Mouse (Mus musculus) intestine, embryonic 16.5 days (tissue): ENCODE measurements around the gene Gdpd2. TPM values are rescaled to one million over a fixed set of nuclear protein-coding genes. Genes with fewer than 3 reads are reported as not detected.

Experiments
- ATAC-seq: fragments of 200-750 bp; cut with Nextera tagmentation; 2 replicates; pipeline ENCODE4 v1.8.0; 2017; ENCODE audit warnings: moderate TSS enrichment, moderate library complexity
- H3K27ac ChIP-seq: fragments of 300-500 bp; sonication (generic); 2 replicates; pipeline ENCODE4 v1.5.1; 2014; ENCODE audit warnings: mild to moderate bottlenecking, low read length
- H3K27me3 ChIP-seq: fragments of 300-500 bp; sonication (generic); replicated peaks from 2 replicates; pipeline ENCODE4 v1.6.1; 2014; ENCODE audit warnings: low read length, control low read depth, mixed read lengths; ENCODE audit not compliant: control insufficient read depth, insufficient read depth
- H3K36me3 ChIP-seq: fragments of 300-500 bp; sonication (generic); 2 replicates; pipeline ENCODE4 v1.6.1; 2014; ENCODE audit warnings: low read length, control low read depth; ENCODE audit not compliant: control insufficient read depth, insufficient read depth
- H3K4me1 ChIP-seq: fragments of 300-500 bp; sonication (generic); 2 replicates; pipeline ENCODE4 v1.6.1; 2014; ENCODE audit warnings: low read length, control low read depth, mixed read lengths; ENCODE audit not compliant: control insufficient read depth, insufficient read depth
- H3K4me2 ChIP-seq: fragments of 300-500 bp; sonication (generic); 2 replicates; pipeline ENCODE4 v1.6.1; 2014; ENCODE audit warnings: low read depth, low read length, control low read depth
- H3K4me3 ChIP-seq: fragments of 300-500 bp; sonication (generic); 2 replicates; pipeline ENCODE4 v1.5.1; 2014; ENCODE audit warnings: mild to moderate bottlenecking, low read length
- H3K9ac ChIP-seq: fragments of 300-500 bp; sonication (generic); 2 replicates; pipeline ENCODE4 v1.6.1; 2014; ENCODE audit warnings: low read depth, low read length
- H3K9me3 ChIP-seq: fragments of 300-500 bp; sonication (generic); 2 replicates; pipeline ENCODE4 v1.6.1; 2016; ENCODE audit warnings: low read length, control low read depth; ENCODE audit not compliant: control insufficient read depth
- WGBS: fragments of 180-500 bp; shearing (Covaris S2); extraction: QIAGEN DNeasy Blood & Tissue Kit; methylation state at CpG from one replicate; pipeline ENCODE4 v1.1.7; 2014; 5-methylcytosine and 5-hydroxymethylcytosine counted together
- polyA plus RNA-seq: library from polyadenylated mRNA; unstranded; fragments of >200 nt; fragmentation: Nextera tagmentation; extraction: Ambion mirVana; gene quantifications from 2 replicates; pipeline ENCODE4 v1.2.1, GENCODE M21; 2015

Gene Gdpd2
- polyA plus RNA-seq, 1 experiment from 2014 or later = 1.5 TPM

DNA sequence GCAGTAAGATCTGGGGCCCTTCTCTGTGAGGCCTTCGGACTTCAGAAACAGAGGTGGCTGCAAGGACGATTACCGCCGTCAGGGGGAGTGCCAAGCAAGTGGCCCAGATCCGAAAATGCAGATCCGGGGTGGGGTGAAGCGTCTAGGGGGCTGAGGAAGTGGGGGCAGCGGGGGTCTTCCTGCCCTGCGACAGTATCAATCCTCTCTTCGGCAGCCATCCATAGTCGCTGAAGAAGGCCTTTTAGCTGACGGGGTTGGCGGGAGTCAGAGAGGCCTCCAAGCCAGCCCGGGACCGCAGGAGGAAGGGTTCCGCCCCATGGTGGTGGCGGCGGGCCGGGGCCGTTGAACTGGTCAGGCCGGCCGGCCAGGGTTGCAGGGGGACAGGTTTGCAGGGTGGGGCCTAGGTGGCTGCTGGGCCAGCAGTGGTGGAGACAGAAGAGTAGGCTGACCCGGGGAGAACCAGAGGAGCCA lies 44.7 kb downstream of the Gdpd2 start:
- H3K27me3 ChIP-seq = no peaks in the 10 kb centered on the region
- no peak overlapping the region for H3K27ac ChIP-seq
- H3K9ac ChIP-seq = peak overlapping the region; percentile 73
- peak overlapping the region; percentile 59 for H3K4me2 ChIP-seq
- H3K9me3 ChIP-seq = no peaks in the 10 kb centered on the region
- WGBS = 21% methylated on average over 23 of the region's 23 CpGs
- H3K4me1 ChIP-seq = peaks cover 3% of the 10 kb centered on the region
- peak; percentile 40; the same call in 1 of the 2 replicates for ATAC-seq
- no peaks in the 10 kb centered on the region for H3K36me3 ChIP-seq
- H3K4me3 ChIP-seq = peak overlapping the region; percentile 51

DNA sequence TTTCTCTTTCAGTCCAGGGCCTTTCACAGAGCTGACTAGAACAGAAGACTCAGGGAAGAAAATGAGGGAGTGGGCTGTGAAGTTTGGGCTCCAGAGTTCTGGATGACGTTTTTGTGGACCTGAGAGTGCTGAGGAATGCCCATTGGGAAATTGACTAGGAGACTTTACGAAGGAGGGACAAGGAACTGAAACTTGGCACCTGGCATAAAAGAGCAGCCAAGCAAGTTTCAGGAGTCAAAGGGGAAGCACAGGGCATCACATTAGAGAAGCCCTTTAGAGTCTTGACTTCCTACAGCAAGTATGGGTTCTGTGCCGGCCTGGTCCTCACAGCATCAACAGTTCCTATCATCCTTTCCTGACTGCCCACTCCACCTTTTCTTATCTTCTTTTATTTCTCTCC lies 45.7 kb downstream of the Gdpd2 start:
- Histone ChIP-seq H3K4me2 (no peak overlapping the region), H3K4me3 (no peak overlapping the region)
- 85% methylated on average over 3 of the region's 3 CpGs for WGBS

DNA sequence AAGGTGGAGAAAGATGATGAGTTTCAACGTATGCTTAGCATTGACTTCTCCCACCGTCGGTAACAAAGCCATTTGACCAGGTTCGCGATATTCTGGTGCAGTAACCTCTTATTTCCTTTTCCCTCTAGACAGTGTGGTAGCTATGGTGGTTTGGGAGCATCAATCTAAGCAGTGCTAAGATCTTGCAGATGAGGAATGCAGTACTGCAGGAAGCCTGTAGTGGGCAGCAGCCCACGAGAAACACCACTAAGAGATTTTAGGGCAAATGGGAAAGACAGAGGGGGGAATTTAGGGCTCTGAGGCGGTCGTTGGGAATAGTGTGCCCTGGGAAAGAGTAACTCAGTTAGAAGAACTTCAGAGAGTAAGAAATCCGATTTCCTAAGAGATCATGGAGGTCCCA lies 46.8 kb downstream of the Gdpd2 start:
- no peaks in the 10 kb centered on the region for H3K36me3 ChIP-seq
- H3K4me2 ChIP-seq = peak overlapping the region; percentile 59
- no peaks in the 10 kb centered on the region for H3K9me3 ChIP-seq
- H3K27ac ChIP-seq = peak overlapping the region; percentile 52
- peak overlapping the region; percentile 53 for H3K4me3 ChIP-seq
- WGBS = 16% methylated on average over 9 of the region's 9 CpGs
- no peaks in the 10 kb centered on the region for H3K27me3 ChIP-seq
- H3K4me1 ChIP-seq = peaks cover 3% of the 10 kb centered on the region
- ATAC-seq = peak; percentile 39
- no peak overlapping the region for H3K9ac ChIP-seq

More for the DNA sequence above, 45.7 kb downstream of the Gdpd2 start:
- ATAC-seq = no peak
- Histone ChIP-seq H3K27ac (no peak overlapping the region), H3K36me3 (no peaks in the 10 kb centered on the region), H3K9ac (no peak overlapping the region), H3K4me1 (peaks cover 3% of the 10 kb centered on the region), H3K9me3 (no peaks in the 10 kb centered on the region), H3K27me3 (no peaks in the 10 kb centered on the region)

DNA sequence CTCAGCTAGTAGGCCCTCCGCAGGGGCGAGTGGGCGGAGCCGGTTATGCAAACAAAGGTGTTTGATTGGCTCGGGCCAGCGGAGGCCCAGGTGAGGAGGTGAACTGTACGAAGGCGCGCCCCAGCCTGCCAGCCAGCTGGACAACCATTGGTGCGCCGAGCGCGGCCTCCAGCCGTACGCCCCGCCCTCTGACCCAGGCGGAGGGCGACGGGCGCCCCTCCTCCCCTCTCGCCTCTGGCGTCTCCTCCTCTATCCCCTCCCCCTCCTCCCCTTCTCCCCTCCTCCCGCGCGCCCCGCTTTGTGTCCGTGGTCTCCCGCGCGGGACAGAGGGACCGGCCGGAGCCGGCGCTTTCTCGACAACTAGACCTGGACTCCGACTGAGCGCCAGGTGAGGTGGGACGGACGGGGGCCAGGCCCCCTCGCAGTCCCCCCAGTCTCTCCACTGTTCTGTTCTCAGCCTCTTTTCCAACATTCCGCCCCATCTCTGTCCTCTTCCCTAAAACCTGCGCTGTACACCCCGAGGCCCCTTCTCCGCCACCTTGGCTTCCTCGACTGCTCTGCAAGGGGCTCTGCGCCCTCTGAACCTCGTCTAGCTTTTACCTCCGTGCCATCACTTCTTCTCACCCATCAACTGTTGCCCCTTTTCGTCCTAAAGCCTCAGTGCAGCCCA lies 47.4 kb downstream of the Gdpd2 start:
- Histone ChIP-seq H3K9me3 (no peaks in the 10 kb centered on the region), H3K27me3 (no peaks in the 10 kb centered on the region), H3K27ac (peak overlapping the region; percentile 52), H3K36me3 (no peaks in the 10 kb centered on the region), H3K9ac (peak overlapping the region; percentile 65), H3K4me1 (peaks cover 3% of the 10 kb centered on the region), H3K4me3 (peak overlapping the region; percentile 53), H3K4me2 (peak overlapping the region; percentile 59)
- 15% methylated on average over 34 of the region's 49 CpGs for WGBS
- ATAC-seq = peak; percentile 95

DNA sequence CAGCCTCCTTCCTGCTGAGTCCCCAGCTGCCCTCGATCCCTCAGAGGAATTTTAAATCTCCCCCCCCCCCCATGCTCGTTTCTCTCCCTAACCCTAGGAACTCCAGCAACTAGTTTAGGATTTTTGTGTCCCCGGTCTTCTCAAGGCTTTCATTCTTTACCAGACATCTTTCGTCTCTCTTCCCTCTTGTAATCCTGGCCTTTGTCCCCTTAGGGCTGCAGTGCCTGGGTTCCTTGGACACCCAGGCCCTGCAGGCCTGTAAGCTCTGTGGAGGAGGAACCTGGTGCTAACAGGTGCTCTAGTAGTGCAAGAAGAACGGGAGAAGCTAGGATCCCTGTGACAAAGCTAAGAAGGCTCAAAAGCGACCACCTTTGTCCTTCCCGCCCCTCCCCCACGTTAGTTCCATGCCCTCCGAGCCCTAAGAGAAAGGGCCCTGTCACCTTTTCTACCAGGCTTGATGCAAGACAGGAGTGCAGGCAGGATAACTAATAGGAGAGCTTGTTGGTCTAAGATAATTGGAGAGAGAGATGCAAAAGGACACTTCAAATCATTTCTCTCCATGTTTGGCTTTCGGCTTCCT lies 48.1 kb downstream of the Gdpd2 start:
- no peaks in the 10 kb centered on the region for H3K27me3 ChIP-seq
- peak overlapping the region; percentile 59 for H3K4me2 ChIP-seq
- peak overlapping the region; percentile 65 for H3K9ac ChIP-seq
- ATAC-seq = no peak
- WGBS = 17% methylated on average over 10 of the region's 10 CpGs
- no peaks in the 10 kb centered on the region for H3K36me3 ChIP-seq
- no peaks in the 10 kb centered on the region for H3K9me3 ChIP-seq
- H3K27ac ChIP-seq = peak overlapping the region; percentile 50
- peak overlapping the region; percentile 53 for H3K4me3 ChIP-seq
- peaks cover 3% of the 10 kb centered on the region for H3K4me1 ChIP-seq

DNA sequence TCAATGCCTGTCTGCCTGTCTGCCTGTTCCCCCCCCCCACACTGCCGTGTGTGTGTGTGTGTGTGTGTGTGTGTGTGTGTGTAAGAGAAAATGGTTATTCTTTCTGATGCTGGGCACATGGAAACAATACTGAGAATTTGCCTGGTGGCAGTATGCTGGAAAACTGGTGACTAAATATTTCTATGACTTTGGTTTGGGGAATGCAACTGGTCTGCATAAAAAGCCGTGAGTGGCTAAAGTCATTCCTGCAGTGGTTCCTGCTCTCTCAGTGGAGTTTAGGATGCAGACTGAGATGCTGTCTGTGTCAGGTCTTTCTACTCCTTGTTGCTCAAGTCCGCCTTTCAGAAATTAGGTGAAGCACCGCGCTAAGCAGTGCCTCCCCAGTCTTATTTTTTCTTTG lies 48.7 kb downstream of the Gdpd2 start:
- no peak for ATAC-seq
- Histone ChIP-seq H3K4me2 (peak overlapping the region; percentile 59), H3K36me3 (no peaks in the 10 kb centered on the region), H3K4me3 (peak overlapping the region; percentile 53), H3K9me3 (no peaks in the 10 kb centered on the region), H3K4me1 (peaks cover 3% of the 10 kb centered on the region), H3K27me3 (no peaks in the 10 kb centered on the region), H3K9ac (peak overlapping the region; percentile 65; the same call in 1 of the 2 replicates), H3K27ac (no peak overlapping the region)
- WGBS = 24% methylated on average over 5 of the region's 5 CpGs

Other genes starting within 250 kb of the Gdpd2 start
- 36.5 and 40.3 TPM in 2 replicates for gene Igbp1, start 235.6 kb upstream of the Gdpd2 start, polyA plus RNA-seq
- gene Dgat2l6, start 205.0 kb upstream of the Gdpd2 start, polyA plus RNA-seq = not detected in 2 replicates
- not detected in 2 replicates for gene Awat1, start 157.6 kb upstream of the Gdpd2 start, polyA plus RNA-seq
- 0.38 and 0.55 TPM in 2 replicates for gene P2ry4, start 135.0 kb upstream of the Gdpd2 start, polyA plus RNA-seq
- gene Arr3, start 124.4 kb upstream of the Gdpd2 start, polyA plus RNA-seq = not detected in 2 replicates
- 18.1 and 18.5 TPM in 2 replicates for gene Kif4, start 104.1 kb upstream of the Gdpd2 start, polyA plus RNA-seq
- 75.6 and 78.8 TPM in 2 replicates for gene Pdzd11, start 103.3 kb upstream of the Gdpd2 start, polyA plus RNA-seq
- 8.5 and 11.0 TPM in 2 replicates for gene Dlg3, start 37.8 kb downstream of the Gdpd2 start, polyA plus RNA-seq